Mouse (Mus musculus): ENCODE measurements around the gene Emc10.

- TF ChIP-seq EP300 (IDR thresholded peaks at IDR 0.05; ENCODE audit: insufficient read depth, low read depth, low read length) (no peak), CTCF (IDR thresholded peaks at IDR 0.05; ENCODE audit: low read depth, low read length) (no peak)
These were observed 27.6 kb downstream of the Emc10 start for GRCm38 (mm10) chr7:44468644-44469285.
